Mouse (Mus musculus) neural tube, embryonic 13.5 days (tissue): ENCODE measurements at regions not wholly inside any gene's neighbourhood (a gene's known extent, or its start where the extent isn't known, plus 50 kb on each side); places are given as distances from the start of the nearest gene placed in this dataset.
A peak's percentile ranks its signal among the peaks of the same experiment; 100 is the strongest.

ENCODE experiments used
- ATAC-seq: fragments of 200-750 bp; cut with Nextera tagmentation; 2 replicates; pipeline ENCODE4 v1.8.0; 2017; ENCODE audit warnings: low read depth, mild to moderate bottlenecking, moderate TSS enrichment, moderate library complexity
- H3K27ac ChIP-seq: fragments of 300-500 bp; sonication (generic); replicated peaks from 2 replicates; pipeline ENCODE4 v1.5.1; 2015; ENCODE audit warnings: moderate library complexity, mild to moderate bottlenecking, inconsistent platforms
- H3K27me3 ChIP-seq: fragments of 300-500 bp; sonication (generic); 2 replicates; pipeline ENCODE4 v1.6.1; 2015; ENCODE audit warnings: mild to moderate bottlenecking, inconsistent platforms
- H3K36me3 ChIP-seq: fragments of 300-500 bp; sonication (generic); 2 replicates; pipeline ENCODE4 v1.6.1; 2015; ENCODE audit warnings: mild to moderate bottlenecking, inconsistent platforms
- H3K4me1 ChIP-seq: fragments of 300-500 bp; sonication (generic); replicated peaks from 2 replicates; pipeline ENCODE4 v1.6.1; 2015; ENCODE audit warnings: inconsistent platforms
- H3K4me2 ChIP-seq: fragments of 300-500 bp; sonication (generic); 2 replicates; pipeline ENCODE4 v1.6.1; 2015; ENCODE audit warnings: inconsistent platforms, mild to moderate bottlenecking, moderate library complexity
- H3K4me3 ChIP-seq: fragments of 300-500 bp; sonication (generic); 2 replicates; pipeline ENCODE4 v1.5.1; 2015; ENCODE audit warnings: mild to moderate bottlenecking, inconsistent platforms
- H3K9ac ChIP-seq: fragments of 300-500 bp; sonication (generic); 2 replicates; pipeline ENCODE4 v1.6.1; 2015; ENCODE audit warnings: moderate library complexity, mild to moderate bottlenecking, inconsistent platforms
- H3K9me3 ChIP-seq: fragments of 300-500 bp; sonication (generic); 2 replicates; pipeline ENCODE4 v1.6.1; 2016; ENCODE audit warnings: inconsistent platforms
- WGBS: fragments of 180-500 bp; shearing (Covaris S2); methylation state at CpG from one replicate; pipeline ENCODE4 v1.1.7; 2015; 5-methylcytosine and 5-hydroxymethylcytosine counted together

DNA sequence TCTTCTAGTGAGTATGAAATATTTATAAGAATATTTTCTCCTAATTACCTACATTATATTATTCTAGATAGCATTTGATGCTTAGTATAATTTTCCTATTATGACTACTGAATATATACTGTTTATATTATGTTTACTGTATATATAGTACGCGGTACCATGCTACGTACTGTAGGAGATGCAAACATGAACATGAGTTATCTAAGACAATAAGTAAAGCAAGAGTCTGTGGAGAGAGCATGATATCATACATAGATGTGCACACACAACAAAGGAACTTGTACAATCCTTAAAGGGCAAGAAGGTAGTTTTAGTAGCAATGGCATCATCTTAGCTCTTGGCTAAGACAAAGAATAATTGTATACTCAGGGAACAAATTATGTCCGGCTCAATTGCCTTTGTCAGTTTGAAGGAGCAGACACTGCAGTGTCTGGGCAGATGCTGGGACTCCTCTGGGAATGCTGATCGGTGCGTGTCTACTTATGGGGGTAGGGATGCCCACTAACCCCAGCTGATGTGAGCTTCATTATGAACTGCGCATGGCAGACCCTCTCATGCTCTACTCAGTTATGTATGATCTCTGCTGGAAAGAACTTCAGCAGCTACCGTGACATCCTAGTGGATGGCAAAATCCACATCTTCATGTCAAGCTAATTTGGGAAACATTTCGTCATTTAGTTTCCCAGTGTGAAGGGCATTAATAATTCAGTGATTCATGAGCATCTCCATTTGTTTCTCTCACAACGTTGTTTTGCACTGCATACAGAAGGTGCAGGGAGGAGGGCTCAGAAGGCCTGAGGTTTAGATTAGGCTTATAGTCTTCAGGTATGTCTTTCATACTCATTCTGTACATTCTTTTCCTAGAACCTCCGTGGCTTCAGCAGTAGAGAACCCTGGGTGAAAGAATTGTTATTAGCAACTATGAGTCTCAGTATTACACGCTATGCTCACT is 70.8 kb upstream of the Mycbp2 start:
- Histone ChIP-seq H3K4me2 (no peak overlapping the region), H3K27me3 (no peaks in the 10 kb centered on the region), H3K4me1 (peaks cover 17% of the 10 kb centered on the region; the same call in 1 of the 2 replicates), H3K4me3 (no peak overlapping the region), H3K36me3 (no peaks in the 10 kb centered on the region), H3K27ac (peak overlapping the region; percentile 70), H3K9me3 (no peaks in the 10 kb centered on the region), H3K9ac (no peak overlapping the region)
- WGBS = 55% methylated on average over 12 of the region's 12 CpGs
- ATAC-seq = peak; percentile 64

DNA sequence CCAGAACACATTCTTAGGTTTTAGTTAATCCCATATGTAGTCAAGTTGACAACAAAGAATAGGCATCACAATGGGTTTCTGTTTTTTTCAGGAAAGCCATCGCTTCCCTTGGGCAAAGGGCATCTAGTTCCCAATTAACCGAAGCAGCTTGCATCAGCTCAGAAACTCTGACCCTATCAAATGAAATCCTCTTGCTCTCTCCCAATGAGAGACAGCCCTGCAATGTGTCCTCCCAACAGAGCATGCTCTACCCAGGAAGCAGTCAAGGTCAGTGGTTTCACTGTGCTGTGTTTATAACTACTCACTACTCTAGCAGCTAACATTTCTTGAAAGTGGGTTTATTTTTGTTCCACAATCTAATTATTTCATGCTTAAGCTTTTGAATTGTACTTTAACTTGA is 58.0 kb upstream of the Mycbp2 start:
- no peaks in the 10 kb centered on the region for H3K4me1 ChIP-seq
- ATAC-seq = no peak
- 85% methylated on average over 2 of the region's 2 CpGs for WGBS
- H3K9me3 ChIP-seq = no peaks in the 10 kb centered on the region
- H3K27me3 ChIP-seq = no peaks in the 10 kb centered on the region
- no peak overlapping the region for H3K9ac ChIP-seq
- no peak overlapping the region for H3K4me3 ChIP-seq
- no peak overlapping the region for H3K4me2 ChIP-seq
- H3K36me3 ChIP-seq = no peaks in the 10 kb centered on the region
- H3K27ac ChIP-seq = no peak overlapping the region

DNA sequence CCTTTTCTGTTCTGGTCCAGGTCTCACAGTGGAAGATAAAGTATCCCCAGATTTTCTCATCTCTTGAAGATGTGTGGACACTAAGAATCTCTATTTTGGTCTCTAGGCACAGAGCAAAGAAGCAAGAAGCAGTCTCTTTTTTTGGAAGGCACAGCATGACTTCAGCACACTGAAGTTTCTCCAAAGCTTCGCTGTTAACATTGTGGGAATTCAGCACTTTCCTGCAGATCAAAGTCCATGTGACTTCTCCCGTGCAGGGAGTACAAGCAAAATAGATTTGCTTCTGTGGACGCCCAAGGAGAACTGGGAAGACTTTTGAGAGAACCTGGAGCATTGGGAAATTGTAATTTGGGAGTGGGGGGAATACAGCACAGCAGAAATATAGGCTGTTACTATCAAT is 56.4 kb upstream of the Mycbp2 start:
- Histone ChIP-seq H3K9ac (no peak overlapping the region), H3K27ac (no peak overlapping the region), H3K9me3 (no peaks in the 10 kb centered on the region), H3K4me2 (no peak overlapping the region), H3K27me3 (no peaks in the 10 kb centered on the region), H3K4me1 (no peaks in the 10 kb centered on the region), H3K4me3 (no peak overlapping the region), H3K36me3 (no peaks in the 10 kb centered on the region)
- no peak for ATAC-seq
- 71% methylated on average over 3 of the region's 3 CpGs for WGBS

DNA sequence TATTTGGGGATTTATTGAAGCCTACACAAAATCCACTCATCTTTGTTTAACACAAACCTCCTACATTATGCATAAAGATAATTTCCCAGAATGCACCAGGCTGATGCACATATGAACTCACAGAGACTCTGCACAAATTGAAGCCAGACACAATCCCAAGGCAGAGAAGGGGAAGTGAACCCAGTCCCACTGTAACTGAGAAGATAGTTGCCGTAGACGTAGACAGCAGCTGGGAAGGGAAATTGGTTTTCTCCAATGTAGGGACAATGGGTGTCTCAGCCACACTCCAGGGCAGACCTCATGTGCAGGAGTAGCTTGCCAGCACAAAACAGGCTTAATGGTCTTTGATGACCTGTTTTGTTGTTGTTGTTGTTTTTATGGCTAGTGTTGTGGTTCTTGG is 55.4 kb upstream of the Mycbp2 start:
- WGBS = 70% methylated on average over 2 of the region's 2 CpGs
- H3K4me1 ChIP-seq = no peaks in the 10 kb centered on the region
- H3K9ac ChIP-seq = no peak overlapping the region
- ATAC-seq = no peak
- H3K36me3 ChIP-seq = no peaks in the 10 kb centered on the region
- no peak overlapping the region for H3K4me2 ChIP-seq
- H3K9me3 ChIP-seq = no peaks in the 10 kb centered on the region
- H3K27ac ChIP-seq = no peak overlapping the region
- no peaks in the 10 kb centered on the region for H3K27me3 ChIP-seq
- H3K4me3 ChIP-seq = no peak overlapping the region

DNA sequence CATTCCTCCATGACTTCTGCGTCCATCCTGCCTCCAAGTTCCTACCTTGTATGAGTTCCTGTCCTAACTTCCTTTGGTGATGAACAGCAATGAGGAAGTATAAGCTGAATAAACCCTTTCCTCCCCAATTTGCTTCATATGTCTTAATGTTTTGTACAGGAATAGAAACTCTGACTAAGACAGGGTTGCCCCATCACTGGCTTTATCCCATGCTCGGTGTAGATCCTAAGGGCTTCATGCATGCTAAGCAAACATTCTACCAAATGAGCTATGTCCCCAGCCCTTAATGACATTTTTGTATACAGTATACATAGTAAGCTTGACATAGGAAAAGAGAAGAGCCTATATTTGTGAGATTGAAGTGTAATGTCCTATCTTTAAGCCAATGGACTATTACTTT is 54.7 kb upstream of the Mycbp2 start:
- no peak overlapping the region for H3K9ac ChIP-seq
- H3K36me3 ChIP-seq = no peaks in the 10 kb centered on the region
- H3K9me3 ChIP-seq = no peaks in the 10 kb centered on the region
- H3K27ac ChIP-seq = no peak overlapping the region
- no peaks in the 10 kb centered on the region for H3K27me3 ChIP-seq
- H3K4me2 ChIP-seq = no peak overlapping the region
- no peak for ATAC-seq
- WGBS = 93% methylated on average over 2 of the region's 2 CpGs
- H3K4me1 ChIP-seq = no peaks in the 10 kb centered on the region
- no peak overlapping the region for H3K4me3 ChIP-seq

DNA sequence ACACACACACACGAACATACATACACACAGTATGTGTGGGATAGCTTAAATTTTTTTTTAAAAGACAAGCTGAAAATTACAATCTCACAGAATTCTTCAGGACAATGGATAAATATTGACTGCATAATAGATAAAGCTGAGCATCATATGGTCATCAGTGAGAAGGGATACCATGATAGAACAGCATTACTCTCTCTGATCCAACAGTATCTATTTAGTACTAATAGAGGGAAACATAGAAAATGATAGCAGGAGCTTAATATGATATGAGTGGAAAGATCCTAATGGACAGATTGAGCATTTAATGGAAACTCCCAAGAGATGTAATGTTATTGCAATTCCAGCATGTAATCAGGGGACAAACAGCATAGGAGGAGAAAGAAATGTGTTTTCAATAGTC is 51.8 kb upstream of the Mycbp2 start:
- H3K36me3 ChIP-seq = no peaks in the 10 kb centered on the region
- ATAC-seq = peak; percentile 71
- peak overlapping the region; percentile 23; the same call in 1 of the 2 replicates for H3K27ac ChIP-seq
- WGBS = 88% methylated on average over 1 of the region's 1 CpGs
- H3K4me2 ChIP-seq = no peak overlapping the region
- no peaks in the 10 kb centered on the region for H3K4me1 ChIP-seq
- no peaks in the 10 kb centered on the region for H3K27me3 ChIP-seq
- H3K9ac ChIP-seq = no peak overlapping the region
- no peaks in the 10 kb centered on the region for H3K9me3 ChIP-seq
- H3K4me3 ChIP-seq = no peak overlapping the region
